8 mouse cellular contexts compared by ENCODE assay signal in the genomic region with DNA sequence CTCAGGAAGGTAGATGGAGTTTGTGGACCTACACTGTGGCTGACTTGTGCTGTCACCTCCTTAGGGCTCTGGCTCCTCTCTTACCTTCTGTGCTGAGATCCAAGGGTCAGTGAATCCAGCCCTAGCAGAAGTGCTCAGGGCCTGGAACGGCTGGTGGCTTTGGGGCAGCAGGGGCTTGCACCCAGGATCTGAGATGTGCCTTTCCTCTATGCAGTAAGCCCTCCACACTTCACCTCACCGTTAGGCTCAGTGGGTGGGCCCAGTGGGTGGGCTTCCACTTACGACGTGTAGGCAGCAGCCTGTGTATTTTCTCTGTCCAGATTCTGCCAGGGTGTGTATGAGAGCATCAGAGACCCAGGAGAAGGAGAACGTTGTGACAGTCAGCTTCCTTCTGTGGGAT. TPM values are rescaled to one million over a fixed set of nuclear protein-coding genes. Genes with fewer than 3 reads are reported as not detected.
DNase-seq lines count a peak whose midpoint lies in the region; ATAC-seq and TF ChIP-seq lines count a peak whose summit lies in the region.

No protein-coding gene starts in this region.

- no peak overlapping the region for H3K27ac ChIP-seq in lung, embryonic 15.5 days
- H3K27ac ChIP-seq in liver, embryonic 14.5 days = no peak overlapping the region
- 0 out of 2 replicates have a peak overlapping the region, but pooled peaks have one; percentile 2 for H3K27ac ChIP-seq in stomach, postnatal 0 days (replicated peaks)

- H3K36me3 ChIP-seq in lung, embryonic 15.5 days = peaks cover 12% of the 10 kb centered on the region; the same call in 1 of the 2 replicates
- no peaks in the 10 kb centered on the region for H3K36me3 ChIP-seq in liver, embryonic 14.5 days (replicated peaks; ENCODE audit: control insufficient read depth, insufficient read depth, low read depth)
- no peaks in the 10 kb centered on the region; the same call in 1 of the 2 replicates for H3K36me3 ChIP-seq in stomach, postnatal 0 days (ENCODE audit: control insufficient read depth, insufficient read depth, low read length)

- H3K4me1 ChIP-seq in lung, embryonic 15.5 days = no peaks in the 10 kb centered on the region
- peaks cover 0 to 4% of the 10 kb centered on the region in 2 experiments; a peak in 2 of 4 replicates for H3K4me1 ChIP-seq in liver, embryonic 14.5 days (replicated peaks; ENCODE audit: control insufficient read depth in 2 of 2, insufficient read depth in 2 of 2, low read length in 1 of 2)
- no peaks in the 10 kb centered on the region for H3K4me1 ChIP-seq in stomach, postnatal 0 days (replicated peaks; ENCODE audit: control insufficient read depth, insufficient read depth)

- no peaks in the 10 kb centered on the region for H3K27me3 ChIP-seq in lung, embryonic 15.5 days
- no peaks in the 10 kb centered on the region for H3K27me3 ChIP-seq in liver, embryonic 14.5 days (ENCODE audit: control insufficient read depth, insufficient read depth, low read length)
- no peaks in the 10 kb centered on the region for H3K27me3 ChIP-seq in stomach, postnatal 0 days (ENCODE audit: control insufficient read depth, insufficient read depth, low read length)

- WGBS in lung, embryonic 15.5 days = 53% methylated on average over 5 of the region's 5 CpGs
- 72% methylated on average over 5 of the region's 5 CpGs for WGBS in liver, embryonic 14.5 days (ENCODE audit: insufficient replicate concordance)
- whole genome bisulfite sequencing in stomach, postnatal 0 days = 48% methylated on average over 5 of the region's 5 CpGs

- H3K9ac ChIP-seq in lung, embryonic 15.5 days = no peak overlapping the region
- no peak overlapping the region for H3K9ac ChIP-seq in liver, embryonic 14.5 days (replicated peaks)
- H3K9ac ChIP-seq in stomach, postnatal 0 days (ENCODE audit: low read length) = no peak overlapping the region

- H3K9me3 ChIP-seq in lung, embryonic 15.5 days = no peaks in the 10 kb centered on the region
- no peaks in the 10 kb centered on the region for H3K9me3 ChIP-seq in liver, embryonic 14.5 days (ENCODE audit: control insufficient read depth, low read length)
- no peaks in the 10 kb centered on the region for H3K9me3 ChIP-seq in stomach, postnatal 0 days (ENCODE audit: control insufficient read depth, low read length)

- no peak for TF ChIP-seq CTCF in liver, embryonic 14.5 days (IDR thresholded peaks at IDR 0.05; ENCODE audit: low read depth)
- no peak for TF ChIP-seq CTCF in stomach, postnatal 0 days (IDR thresholded peaks at IDR 0.05; ENCODE audit: low read depth)

- no peak for TF ChIP-seq EP300 in liver, embryonic 14.5 days (IDR thresholded peaks at IDR 0.05; ENCODE audit: low read depth)
- TF ChIP-seq EP300 in stomach, postnatal 0 days (optimal IDR thresholded peaks at IDR 0.05) = no peak

- ATAC-seq in lung, embryonic 15.5 days (ENCODE audit: borderline replicate concordance, extremely low read depth, low FRiP score, low TSS enrichment) = 0 out of 2 replicates have a peak, but pooled peaks have one; percentile 20
- peak; percentile 5; the same call in 1 of the 2 replicates for ATAC-seq in liver, embryonic 14.5 days (ENCODE audit: insufficient read depth)
- peak; percentile 7; the same call in 1 of the 2 replicates for ATAC-seq in stomach, postnatal 0 days (ENCODE audit: low FRiP score, low TSS enrichment)

- no peak overlapping the region for H3K4me3 ChIP-seq in lung, embryonic 15.5 days
- no peak overlapping the region for H3K4me3 ChIP-seq in liver, embryonic 14.5 days (ENCODE audit: insufficient read depth in 1 of 2, low read depth in 2 of 2, low read length in 2 of 2)
- no peak overlapping the region for H3K4me3 ChIP-seq in stomach, postnatal 0 days (ENCODE audit: low read depth, low read length)

- H3K4me2 ChIP-seq in lung, embryonic 15.5 days = no peak overlapping the region
- no peak overlapping the region for H3K4me2 ChIP-seq in liver, embryonic 14.5 days (ENCODE audit: low read depth)
- no peak overlapping the region for H3K4me2 ChIP-seq in stomach, postnatal 0 days (replicated peaks; ENCODE audit: low read depth)

- peak; percentile 66 for DNase-seq in cerebellum, adult 9-11 months
- DNase-seq in cerebellum, adult 9-10 months = no peak
- DNase-seq in lung, postnatal 10 days = no peak
- no peak for DNase-seq in liver, embryonic 14.5 days (ENCODE audit: low read depth in 3 of 3, low spot score in 3 of 3)
- no peak for DNase-seq in stomach, postnatal 0 days (ENCODE audit: low spot score)
- no peak for DNase-seq in gastrocnemius, postnatal 25 days
- DNase-seq in layer of hippocampus, adult 9-10 months (ENCODE audit: low spot score) = no peak

RNA-seq across cellular contexts. Expression of gene Apopt1, which starts 19.9 kb away (rescaled TPM):
- 43.7 and 47.9 TPM in 2 replicates for polyA plus RNA-seq in lung, embryonic 15.5 days (2015; fragmentation: Nextera tagmentation; extraction: Ambion mirVana)
- 7.5 and 13.4 TPM in 2 replicates for polyA plus RNA-seq in liver, embryonic 14.5 days (2012; rRNA removed)
- 19.3 and 20.0 TPM in 2 replicates for polyA plus RNA-seq in liver, embryonic 14.5 days (2014; fragmentation: Nextera tagmentation; extraction: Ambion mirVana)
- 41.8 and 42.8 TPM in 2 replicates for polyA plus RNA-seq in stomach, postnatal 0 days (2015; fragmentation: Nextera tagmentation; extraction: Ambion mirVana)
- total RNA-seq in gastrocnemius, postnatal 25 days (2021) = 10 to 100 TPM; 37.7 to 38.9 TPM

RNA-seq across cellular contexts. Expression of gene Bag5, which starts 19.9 kb away (rescaled TPM):
- 49.4 and 52.2 TPM in 2 replicates for polyA plus RNA-seq in lung, embryonic 15.5 days (2015; fragmentation: Nextera tagmentation; extraction: Ambion mirVana)
- 5.5 and 9.8 TPM in 2 replicates for polyA plus RNA-seq in liver, embryonic 14.5 days (2012; rRNA removed)
- polyA plus RNA-seq in liver, embryonic 14.5 days (2014; fragmentation: Nextera tagmentation; extraction: Ambion mirVana) = 15.2 and 15.5 TPM in 2 replicates
- 34.9 and 36.9 TPM in 2 replicates for polyA plus RNA-seq in stomach, postnatal 0 days (2015; fragmentation: Nextera tagmentation; extraction: Ambion mirVana)
- total RNA-seq in gastrocnemius, postnatal 25 days (2021) = 10 to 100 TPM; 10.9 to 14.6 TPM

RNA-seq across cellular contexts. Expression of gene Klc1, which starts 25.7 kb away (rescaled TPM):
- 89.8 and 95.9 TPM in 2 replicates for polyA plus RNA-seq in lung, embryonic 15.5 days (2015; fragmentation: Nextera tagmentation; extraction: Ambion mirVana)
- polyA plus RNA-seq in liver, embryonic 14.5 days (2012; rRNA removed) = 11.3 and 16.3 TPM in 2 replicates
- 14.3 and 17.2 TPM in 2 replicates for polyA plus RNA-seq in liver, embryonic 14.5 days (2014; fragmentation: Nextera tagmentation; extraction: Ambion mirVana)
- 55.7 and 56.7 TPM in 2 replicates for polyA plus RNA-seq in stomach, postnatal 0 days (2015; fragmentation: Nextera tagmentation; extraction: Ambion mirVana)
- 10 to 100 TPM; 59.9 to 68.0 TPM for total RNA-seq in gastrocnemius, postnatal 25 days (2021)

RNA-seq across cellular contexts. Expression of gene Trmt61a, which starts 55.0 kb away (rescaled TPM):
- polyA plus RNA-seq in lung, embryonic 15.5 days (2015; fragmentation: Nextera tagmentation; extraction: Ambion mirVana) = 11.1 and 13.7 TPM in 2 replicates
- 19.3 and 32.7 TPM in 2 replicates for polyA plus RNA-seq in liver, embryonic 14.5 days (2012; rRNA removed)
- 3.3 and 4.4 TPM in 2 replicates for polyA plus RNA-seq in liver, embryonic 14.5 days (2014; fragmentation: Nextera tagmentation; extraction: Ambion mirVana)
- 7.4 and 8.5 TPM in 2 replicates for polyA plus RNA-seq in stomach, postnatal 0 days (2015; fragmentation: Nextera tagmentation; extraction: Ambion mirVana)
- 1 to 10 TPM; 2.7 to 2.9 TPM for total RNA-seq in gastrocnemius, postnatal 25 days (2021)
